Mouse (Mus musculus) kidney, adult 11 months (tissue): ENCODE measurements around the gene Olfr586.

Experiments
- DNase-seq: peaks from one replicate; pipeline ENCODE4 v3.0.0; 2022

The Olfr586 gene

GRCm38 (mm10) chr7:103125538-103125937, at the start of gene Olfr586:
Gene Olfr586, minus strand, starts transcription at chr7:103125638.
- no peak for DNase-seq

GRCm38 (mm10) chr7:103169697-103170096, 44.3 kb upstream of the Olfr586 start:
- no peak for DNase-seq

- no peak for DNase-seq
Measured at GRCm38 (mm10) chr7:103156256-103156655, 30.8 kb upstream of the Olfr586 start, which contains the start of gene Olfr589. Gene Olfr589, minus strand, starts transcription at chr7:103156356.

GRCm38 (mm10) chr7:103140579-103140978, 15.1 kb upstream of the Olfr586 start, which contains the start of gene Olfr588-ps1:
Gene Olfr588-ps1, plus strand, starts transcription at chr7:103140879.
- no peak for DNase-seq

- no peak for DNase-seq
Measured at GRCm38 (mm10) chr7:103119406-103119805, 6.0 kb downstream of the Olfr586 start.

- no peak for DNase-seq
Measured at GRCm38 (mm10) chr7:103097420-103097819, 28.0 kb downstream of the Olfr586 start, which contains the start of gene Olfr585. Gene Olfr585, plus strand, starts transcription at chr7:103097720.

GRCm38 (mm10) chr7:103081585-103081984, 43.9 kb downstream of the Olfr586 start, which contains the start of gene Olfr584:
Gene Olfr584, plus strand, starts transcription at chr7:103081885.
- no peak for DNase-seq
